Mouse (Mus musculus) CH12.LX (cell line): Measurements from ENCODE around the gene Dcaf6. TPM values are rescaled to one million over a fixed set of nuclear protein-coding genes. Genes with fewer than 3 reads are reported as not detected.

Experiments
- DNase-seq: peaks from one replicate; pipeline ENCODE4 v3.0.0-alpha.2; 2013; ENCODE audit errors: extremely low read depth
- H3K27ac ChIP-seq: 2 replicates; pipeline ENCODE4 v1.5.1; 2012; ENCODE audit warnings: low read depth, mild to moderate bottlenecking, control low read depth, moderate library complexity; ENCODE audit not compliant: insufficient read depth
- H3K27me3 ChIP-seq: replicated peaks from 2 replicates; pipeline ENCODE3; 2012; ENCODE audit warnings: inconsistent platforms
- H3K36me3 ChIP-seq, 2 experiments: replicated peaks in 1 of 2; 2 replicates each; pipeline versions ENCODE3 to v1.6.1; 2012; ENCODE audit warnings: inconsistent platforms in 1 of 2, low read length in 1 of 2, mild to moderate bottlenecking in 1 of 2, mixed read lengths in 1 of 2, moderate library complexity in 1 of 2; ENCODE audit not compliant: control insufficient read depth in 1 of 2, insufficient read depth in 1 of 2
- H3K4me1 ChIP-seq, 2 experiments: 2 replicates each; pipeline ENCODE4 v1.6.1; 2012; ENCODE audit warnings: inconsistent platforms in 1 of 2, moderate library complexity in 1 of 2; ENCODE audit not compliant: insufficient read depth in 2 of 2, control insufficient read depth in 1 of 2
- H3K4me2 ChIP-seq: 2 replicates; pipeline ENCODE4 v1.6.1; 2012; ENCODE audit warnings: low read depth, mild to moderate bottlenecking, control low read depth; ENCODE audit not compliant: poor library complexity, insufficient read depth, severe bottlenecking
- H3K4me3 ChIP-seq, 3 experiments: fragments of 150-350 bp in 1 of 3; sonication (generic) in 1 of 3; replicated peaks in 1 of 3; 2 replicates each; pipeline versions ENCODE3 to v1.5.1; 2011 to 2012; ENCODE audit warnings: low read depth in 2 of 3, low read length in 2 of 3, mild to moderate bottlenecking in 2 of 3, moderate library complexity in 2 of 3, control low read depth in 1 of 3, improper control_type of control experiment in 1 of 3, inconsistent platforms in 1 of 3, mixed read lengths in 1 of 3; ENCODE audit not compliant: poor library complexity in 1 of 3
- H3K79me2 ChIP-seq: replicated peaks from 2 replicates; pipeline ENCODE4 v1.6.1; 2012; ENCODE audit warnings: mild to moderate bottlenecking, moderate library complexity; ENCODE audit not compliant: control insufficient read depth, poor library complexity, insufficient read depth, severe bottlenecking; ENCODE audit errors: extremely low read depth
- H3K9ac ChIP-seq: 2 replicates; pipeline ENCODE4 v1.6.1; 2012; ENCODE audit warnings: low read depth, mild to moderate bottlenecking, control low read depth, moderate library complexity; ENCODE audit not compliant: insufficient read depth
- H3K9me3 ChIP-seq: replicated peaks from 2 replicates; pipeline ENCODE3; 2012; ENCODE audit warnings: low read length, inconsistent platforms, mixed read lengths
- CHD1 ChIP-seq: IDR thresholded peaks from 2 replicates; pipeline ENCODE4 v1.6.1; 2012; ENCODE audit warnings: low read depth, low read length, improper control_type of control experiment, inconsistent platforms
- CHD2 ChIP-seq: IDR thresholded peaks from 2 replicates; pipeline ENCODE4 v1.6.1; 2011; ENCODE audit warnings: low read length, improper control_type of control experiment
- CTCF ChIP-seq, 2 experiments: IDR thresholded peaks in 1 of 2; conservative IDR thresholded peaks in 1 of 2; 2 replicates each; pipeline ENCODE4 v1.5.1; 2011 to 2012; ENCODE audit warnings: low read depth in 2 of 2, low read length in 2 of 2, improper control_type of control experiment in 1 of 2, inconsistent platforms in 1 of 2, mild to moderate bottlenecking in 1 of 2, moderate library complexity in 1 of 2
- ETS1 ChIP-seq: conservative IDR thresholded peaks from 2 replicates; pipeline ENCODE4 v1.6.1; 2012; ENCODE audit warnings: low read depth, mild to moderate bottlenecking, inconsistent platforms, low read length, improper control_type of control experiment, moderate library complexity
- IRF4 ChIP-seq: IDR thresholded peaks from 2 replicates; pipeline ENCODE4 v1.6.1; 2014; ENCODE audit warnings: low read depth, mild to moderate bottlenecking, inconsistent platforms, low read length, improper control_type of control experiment
- JUND ChIP-seq: conservative IDR thresholded peaks from 2 replicates; pipeline ENCODE4 v1.6.1; 2011; ENCODE audit warnings: low read depth, low read length, improper control_type of control experiment
- KAT2A ChIP-seq: IDR thresholded peaks from 2 replicates; pipeline ENCODE4 v1.6.1; 2012; ENCODE audit warnings: low read length, improper control_type of control experiment, inconsistent platforms; ENCODE audit not compliant: insufficient replicate concordance
- MAFK ChIP-seq: IDR thresholded peaks from 2 replicates; pipeline ENCODE4 v1.6.1; 2011; ENCODE audit warnings: low read length, improper control_type of control experiment; ENCODE audit not compliant: insufficient replicate concordance
- MAX ChIP-seq: IDR thresholded peaks from 2 replicates; pipeline ENCODE4 v1.6.1; 2011; ENCODE audit warnings: low read length, improper control_type of control experiment
- MEF2A ChIP-seq: IDR thresholded peaks from 2 replicates; pipeline ENCODE4 v1.6.1; 2014; ENCODE audit warnings: low read depth, mild to moderate bottlenecking, inconsistent platforms, low read length, improper control_type of control experiment, borderline replicate concordance
- MYC ChIP-seq: IDR thresholded peaks from 2 replicates; pipeline ENCODE4 v1.6.1; 2011; ENCODE audit warnings: low read depth, mild to moderate bottlenecking, improper control_type of control experiment, low read length
- NRF1 ChIP-seq: IDR thresholded peaks from 2 replicates; pipeline ENCODE4 v1.6.1; 2014; ENCODE audit warnings: low read depth, mild to moderate bottlenecking, inconsistent platforms, low read length, improper control_type of control experiment, moderate library complexity
- PAX5 ChIP-seq: IDR thresholded peaks from 2 replicates; pipeline ENCODE4 v1.6.1; 2012; ENCODE audit warnings: low read length, inconsistent platforms, mixed read lengths
- POLR2A ChIP-seq: IDR thresholded peaks from 2 replicates; pipeline ENCODE4 v1.6.1; 2011; ENCODE audit warnings: low read depth, mild to moderate bottlenecking, improper control_type of control experiment, low read length
- RAD21 ChIP-seq: IDR thresholded peaks from 2 replicates; pipeline ENCODE4 v1.6.1; 2011; ENCODE audit warnings: low read depth, mild to moderate bottlenecking, low read length, improper control_type of control experiment, moderate library complexity
- RCOR1 ChIP-seq: conservative IDR thresholded peaks from 2 replicates; pipeline ENCODE4 v1.6.1; 2012; ENCODE audit warnings: low read depth, mild to moderate bottlenecking, inconsistent platforms, low read length, improper control_type of control experiment
- SIN3A ChIP-seq: IDR thresholded peaks from 2 replicates; pipeline ENCODE4 v1.6.1; 2012; ENCODE audit warnings: low read length, improper control_type of control experiment, inconsistent platforms
- SMC3 ChIP-seq: IDR thresholded peaks from 2 replicates; pipeline ENCODE4 v1.6.1; 2011; ENCODE audit warnings: low read depth, low read length, improper control_type of control experiment
- TBP ChIP-seq: conservative IDR thresholded peaks from 2 replicates; pipeline ENCODE4 v1.6.1; 2011; ENCODE audit warnings: low read depth, low read length, improper control_type of control experiment
- UBTF ChIP-seq: IDR thresholded peaks from 2 replicates; pipeline ENCODE4 v1.6.1; 2012; ENCODE audit warnings: low read depth, mild to moderate bottlenecking, inconsistent platforms, low read length, improper control_type of control experiment, moderate library complexity
- USF1 ChIP-seq: IDR thresholded peaks from 2 replicates; pipeline ENCODE4 v1.6.1; 2014; ENCODE audit warnings: low read depth, mild to moderate bottlenecking, inconsistent platforms, low read length, improper control_type of control experiment
- USF2 ChIP-seq: conservative IDR thresholded peaks from 2 replicates; pipeline ENCODE4 v1.6.1; 2011; ENCODE audit warnings: low read depth, low read length, improper control_type of control experiment
- ZMIZ1 ChIP-seq: IDR thresholded peaks from 2 replicates; pipeline ENCODE4 v1.6.1; 2012; ENCODE audit warnings: low read depth, mild to moderate bottlenecking, inconsistent platforms, low read length, improper control_type of control experiment
- ZNF384 ChIP-seq: IDR thresholded peaks from 2 replicates; pipeline ENCODE4 v1.6.1; 2012; ENCODE audit warnings: low read depth, low read length, improper control_type of control experiment, inconsistent platforms
- dilution Hi-C: fragments of 300-500 bp; cut with MboI; formaldehyde crosslinking; loops from 2 replicates; pipeline ENCODE4 v1.14.3; 2020; ENCODE audit warnings: low sequenced_read_pairs; ENCODE audit not compliant: extremely low pct_unique_long_range_greater_than_20kb, extremely low pct_ligation_motif_present
- in situ Hi-C: fragments of 300-500 bp; cut with MboI; formaldehyde crosslinking; loops from 3 replicates; pipeline ENCODE4 v1.14.3; 2019; ENCODE audit warnings: low sequenced_read_pairs, low pct_ligation_motif_present, low pct_unique_long_range_greater_than_20kb, mixed read lengths
- polyA plus RNA-seq: library from polyadenylated mRNA; unstranded; fragments of >175 nt; gene quantifications from 2 replicates; pipeline ENCODE4 v1.2.1, GENCODE M21; 2012; ENCODE audit warnings: low read depth; ENCODE audit not compliant: insufficient read length
- total RNA-seq, 2 experiments: library from RNA; depleted of rRNA; stranded (reverse); fragments of 300-350 nt in 1 of 2; fragments of >200 nt in 1 of 2; gene quantifications; 2 replicates each; pipeline ENCODE4 v1.2.3; 2012 to 2014

Dcaf6 gene
- total and polyA plus RNA-seq, 3 experiments, result 3.7 to 4.1 (median 4.1) TPM

- Histone ChIP-seq H3K4me2 (no peak overlapping the region), H3K4me3 (no peak overlapping the region), H3K36me3 (peaks cover 0 to 5% of the 10 kb centered on the region in 2 experiments), H3K9ac (no peak overlapping the region), H3K9me3 (no peaks in the 10 kb centered on the region), H3K27ac (no peak overlapping the region), H3K27me3 (no peaks in the 10 kb centered on the region), H3K79me2 (no peaks in the 10 kb centered on the region), H3K4me1 (peaks cover 0 to 16% of the 10 kb centered on the region in 2 experiments; a peak in 3 of 4 replicates)
- peak; percentile 32 for DNase-seq
- in situ Hi-C loops (no loop called here), dilution Hi-C loops (no loop called here)
- TF ChIP-seq SMC3 (peak; percentile 60), ETS1 (no peak), MAX (0 out of 2 replicates have a peak, but pooled peaks have one; percentile 41), CHD1 (no peak), MYC (0 out of 2 replicates have a peak, but pooled peaks have one; percentile 52), ZNF384 (no peak), RAD21 (peak; percentile 70), CTCF (conservative IDR thresholded peaks at IDR 0.05 in 1 of 2, IDR thresholded peaks at IDR 0.05 in 1 of 2; ENCODE audit: low read depth in 2 of 2, low read length in 2 of 2) (peak in 1 of 2 experiments; percentile 68; a peak in 2 of 4 replicates)
Observed at GRCm38 (mm10) chr1:165388716-165389115, 71.6 kb downstream of the Dcaf6 start.

- Histone ChIP-seq H3K27me3 (no peaks in the 10 kb centered on the region), H3K4me2 (no peak overlapping the region), H3K36me3 (peaks cover 0 to 5% of the 10 kb centered on the region in 2 experiments), H3K9ac (no peak overlapping the region), H3K79me2 (no peaks in the 10 kb centered on the region), H3K4me3 (no peak overlapping the region), H3K27ac (no peak overlapping the region), H3K4me1 (peaks cover 0 to 10% of the 10 kb centered on the region in 2 experiments; a peak in 3 of 4 replicates), H3K9me3 (no peaks in the 10 kb centered on the region)
- DNase-seq, result no peak
- dilution Hi-C loops (no loop called here), in situ Hi-C loops (no loop called here)
- TF ChIP-seq POLR2A, result no peak
- TF ChIP-seq SIN3A, result no peak
- no peak for TF ChIP-seq UBTF
- TF ChIP-seq CTCF (conservative IDR thresholded peaks at IDR 0.05 in 1 of 2, IDR thresholded peaks at IDR 0.05 in 1 of 2; ENCODE audit: low read depth in 2 of 2, low read length in 2 of 2), result no peak
- no peak for TF ChIP-seq IRF4
- no peak for TF ChIP-seq PAX5
- no peak for TF ChIP-seq NRF1
- TF ChIP-seq MEF2A, result no peak
- no peak for TF ChIP-seq JUND
- no peak for TF ChIP-seq USF2
- TF ChIP-seq CHD2, result no peak
- no peak for TF ChIP-seq KAT2A
- TF ChIP-seq MAFK, result no peak
- TF ChIP-seq SMC3, result no peak
- no peak for TF ChIP-seq USF1
- TF ChIP-seq ZMIZ1, result no peak
- no peak for TF ChIP-seq RCOR1
- TF ChIP-seq TBP, result no peak
Observed at GRCm38 (mm10) chr1:165386525-165386923, 73.8 kb downstream of the Dcaf6 start.
